Mouse (Mus musculus): ENCODE measurements around the gene Tnpo2.

DNA sequence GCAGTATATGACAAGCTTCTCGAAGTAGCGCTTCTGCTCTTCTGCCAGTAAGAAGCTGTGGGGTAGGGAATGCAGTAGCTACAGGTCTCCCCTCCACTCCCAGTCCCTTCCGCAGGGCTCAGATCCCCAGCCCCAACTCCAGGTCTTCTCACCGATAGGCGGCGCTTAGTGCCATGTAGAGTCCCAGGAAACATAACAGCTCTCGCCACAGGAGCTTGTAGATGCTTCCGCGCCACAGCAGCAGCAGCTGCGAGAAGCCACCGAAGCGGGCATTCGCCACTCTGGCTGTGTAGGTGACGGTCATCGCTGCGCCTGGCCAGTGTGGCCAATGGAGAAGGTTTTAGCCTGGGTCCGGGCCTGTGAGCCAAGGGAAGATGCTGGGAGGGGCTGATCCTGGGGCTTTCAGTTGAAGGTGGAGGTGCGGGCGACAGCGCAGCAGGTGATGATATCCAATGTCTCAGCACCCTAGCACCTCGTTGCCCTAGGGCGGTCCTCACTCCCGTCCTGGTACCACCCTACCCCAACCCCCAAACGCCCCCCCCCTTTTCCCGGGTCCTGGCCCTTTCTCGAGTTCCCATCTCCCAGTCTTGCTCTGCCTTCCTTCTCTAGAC, 23.4 kb upstream of the Tnpo2 start:
- TF ChIP-seq BHLHE40 (IDR thresholded peaks at IDR 0.05; ENCODE audit: borderline replicate concordance, low read depth, low read length) (no peak), EP300 (IDR thresholded peaks at IDR 0.05; ENCODE audit: low read depth in 1 of 2, low read length in 2 of 2) (no peak), RCOR1 (IDR thresholded peaks at IDR 0.05; ENCODE audit: low read depth, low read length) (no peak)
